Mouse (Mus musculus) intestine, embryonic 15.5 days (tissue): ENCODE data around the gene Hoxd3. TPM values are rescaled to one million over a fixed set of nuclear protein-coding genes. Genes with fewer than 3 reads are reported as not detected.

Experiments used
- ATAC-seq: fragments of 200-750 bp; cut with Nextera tagmentation; 2 replicates; pipeline ENCODE4 v1.8.0; 2017; ENCODE audit warnings: moderate TSS enrichment, moderate library complexity
- H3K27ac ChIP-seq: fragments of 300-500 bp; sonication (generic); 2 replicates; pipeline ENCODE4 v1.5.1; 2015; ENCODE audit warnings: mild to moderate bottlenecking, inconsistent platforms
- H3K27me3 ChIP-seq: fragments of 300-500 bp; sonication (generic); replicated peaks from 2 replicates; pipeline ENCODE4 v1.6.1; 2015; ENCODE audit warnings: inconsistent platforms
- H3K36me3 ChIP-seq: fragments of 300-500 bp; sonication (generic); 2 replicates; pipeline ENCODE4 v1.6.1; 2015; ENCODE audit warnings: inconsistent platforms
- H3K4me1 ChIP-seq: fragments of 300-500 bp; sonication (generic); replicated peaks from 2 replicates; pipeline ENCODE4 v1.6.1; 2015; ENCODE audit warnings: inconsistent platforms
- H3K4me2 ChIP-seq: fragments of 300-500 bp; sonication (generic); replicated peaks from 2 replicates; pipeline ENCODE4 v1.6.1; 2015; ENCODE audit warnings: mild to moderate bottlenecking, inconsistent platforms
- H3K4me3 ChIP-seq: fragments of 300-500 bp; sonication (generic); replicated peaks from 2 replicates; pipeline ENCODE4 v1.5.1; 2015; ENCODE audit warnings: inconsistent platforms
- H3K9ac ChIP-seq: fragments of 300-500 bp; sonication (generic); 2 replicates; pipeline ENCODE4 v1.6.1; 2015; ENCODE audit warnings: inconsistent platforms
- H3K9me3 ChIP-seq: fragments of 300-500 bp; sonication (generic); 2 replicates; pipeline ENCODE4 v1.6.1; 2016; ENCODE audit warnings: inconsistent platforms
- WGBS: fragments of 180-500 bp; shearing (Covaris S2); methylation state at CpG from one replicate; pipeline ENCODE4 v1.1.7; 2015; 5-methylcytosine and 5-hydroxymethylcytosine counted together
- polyA plus RNA-seq: library from polyadenylated mRNA; unstranded; fragments of >200 nt; fragmentation: Nextera tagmentation; extraction: Ambion mirVana; gene quantifications from 2 replicates; pipeline ENCODE4 v1.2.1, GENCODE M21; 2015

Gene Hoxd3
- polyA plus RNA-seq, 1 experiment from 2014 or later = 19.2 TPM

DNA sequence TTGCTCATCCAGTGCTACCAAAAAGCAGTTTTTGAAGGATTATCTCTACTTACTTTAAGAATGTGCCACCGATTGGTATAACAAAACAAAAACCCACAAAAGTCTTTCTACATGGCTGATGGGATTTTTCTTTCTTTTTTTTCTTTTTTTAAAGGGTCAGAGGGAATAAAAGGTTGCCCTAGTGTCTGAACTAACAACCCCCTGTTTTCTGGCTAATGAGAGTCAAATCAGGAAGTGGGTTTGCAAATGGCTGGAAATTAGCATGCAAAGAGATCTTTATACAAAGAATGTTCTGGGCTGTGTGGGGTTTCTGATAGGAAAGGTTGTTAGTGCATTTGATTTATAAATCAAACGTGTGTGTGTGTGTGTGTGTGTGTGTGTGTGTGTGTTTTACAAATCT is 8.7 kb downstream of the Hoxd3 start:
- Histone ChIP-seq H3K36me3 (no peaks in the 10 kb centered on the region), H3K27me3 (peaks cover 45% of the 10 kb centered on the region), H3K9me3 (no peaks in the 10 kb centered on the region), H3K4me2 (no peak overlapping the region), H3K27ac (no peak overlapping the region), H3K9ac (no peak overlapping the region), H3K4me1 (peaks cover 16% of the 10 kb centered on the region), H3K4me3 (no peak overlapping the region)
- no peak for ATAC-seq
- WGBS = 39% methylated on average over 2 of the region's 2 CpGs

DNA sequence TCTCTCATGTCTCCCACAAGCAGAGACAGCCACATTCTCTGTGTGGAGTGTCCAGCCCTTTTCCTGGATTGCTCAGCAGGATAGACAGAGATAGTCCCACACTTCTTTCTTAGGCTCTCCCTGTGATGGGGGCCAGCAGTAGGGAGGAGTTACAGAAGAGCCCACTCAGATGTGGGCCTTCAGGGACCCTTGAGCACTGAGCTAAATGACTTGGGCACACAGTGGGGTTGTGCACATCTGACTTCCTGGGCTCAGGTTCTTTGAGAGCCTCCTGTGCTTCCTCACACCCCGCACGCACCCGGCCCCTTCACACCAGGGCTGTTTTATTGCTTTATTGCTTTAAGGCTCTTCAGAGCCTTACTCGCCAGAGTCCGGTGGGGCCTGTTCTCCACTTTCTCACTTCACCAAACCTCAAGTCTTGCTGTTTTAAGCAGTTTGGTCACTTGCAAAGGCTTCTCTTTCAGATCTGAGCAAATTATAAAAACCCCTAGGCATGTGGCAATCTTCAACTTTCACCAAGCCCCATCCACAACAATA is 9.3 kb downstream of the Hoxd3 start:
- ATAC-seq = peak; percentile 74
- no peak overlapping the region for H3K9ac ChIP-seq
- H3K27ac ChIP-seq = no peak overlapping the region
- 27% methylated on average over 5 of the region's 5 CpGs for WGBS
- H3K4me2 ChIP-seq = peak overlapping the region; percentile 10; the same call in 1 of the 2 replicates
- H3K9me3 ChIP-seq = no peaks in the 10 kb centered on the region
- H3K4me1 ChIP-seq = peaks cover 16% of the 10 kb centered on the region
- H3K27me3 ChIP-seq = peaks cover 50% of the 10 kb centered on the region
- H3K36me3 ChIP-seq = no peaks in the 10 kb centered on the region
- H3K4me3 ChIP-seq = no peak overlapping the region

DNA sequence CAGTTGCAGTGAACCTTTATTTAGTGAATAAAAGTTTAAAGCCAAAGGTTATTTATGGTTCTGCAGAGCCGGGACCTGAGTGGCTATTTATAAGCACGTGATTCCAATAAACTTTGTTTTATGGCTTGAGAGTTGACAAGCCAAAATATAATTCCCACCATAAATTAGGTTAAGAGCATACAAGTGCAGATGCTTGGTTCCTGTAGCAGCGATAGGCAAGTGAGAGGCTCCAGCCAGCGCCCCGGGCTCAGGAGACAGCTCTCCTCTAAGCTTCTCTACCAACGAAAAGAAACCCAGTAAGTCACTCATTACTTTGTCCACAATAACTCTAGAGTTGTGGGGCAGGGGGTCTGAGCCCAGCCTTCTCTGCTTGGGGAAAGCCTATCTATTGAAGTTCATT is 10.2 kb downstream of the Hoxd3 start:
- H3K9me3 ChIP-seq = no peaks in the 10 kb centered on the region
- H3K27ac ChIP-seq = no peak overlapping the region
- peak; percentile 26; the same call in 1 of the 2 replicates for ATAC-seq
- peaks cover 53% of the 10 kb centered on the region for H3K27me3 ChIP-seq
- peaks cover 16% of the 10 kb centered on the region for H3K4me1 ChIP-seq
- no peak overlapping the region for H3K4me3 ChIP-seq
- WGBS = 10% methylated on average over 6 of the region's 6 CpGs
- H3K36me3 ChIP-seq = no peaks in the 10 kb centered on the region
- no peak overlapping the region for H3K9ac ChIP-seq
- peak overlapping the region; percentile 24; the same call in 1 of the 2 replicates for H3K4me2 ChIP-seq

DNA sequence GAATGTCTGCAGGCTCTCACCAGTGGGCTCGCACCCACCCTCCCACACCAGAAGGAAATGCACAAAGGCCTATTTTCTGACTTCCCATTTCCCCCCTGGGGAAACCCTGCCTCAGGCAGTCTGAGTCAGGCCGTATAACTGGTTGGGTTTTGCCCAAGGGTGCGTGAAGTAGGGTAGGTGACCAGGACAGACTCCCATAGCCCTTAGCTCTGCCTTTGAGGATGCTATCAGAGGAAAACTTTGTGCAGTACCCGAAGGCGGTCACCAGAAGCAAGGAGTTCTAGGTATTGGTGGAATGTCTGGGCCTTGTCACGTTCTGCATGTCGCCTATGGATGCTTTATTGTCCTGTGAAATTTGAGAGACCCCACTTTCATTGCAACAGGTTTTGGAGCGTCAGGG is 11.2 kb downstream of the Hoxd3 start:
- ATAC-seq = no peak
- H3K4me2 ChIP-seq = peak overlapping the region; percentile 33
- H3K27me3 ChIP-seq = peaks cover 64% of the 10 kb centered on the region
- no peaks in the 10 kb centered on the region for H3K36me3 ChIP-seq
- WGBS = 48% methylated on average over 8 of the region's 8 CpGs
- H3K4me1 ChIP-seq = peaks cover 22% of the 10 kb centered on the region
- H3K9ac ChIP-seq = no peak overlapping the region
- H3K9me3 ChIP-seq = no peaks in the 10 kb centered on the region
- no peak overlapping the region for H3K27ac ChIP-seq
- no peak overlapping the region for H3K4me3 ChIP-seq

DNA sequence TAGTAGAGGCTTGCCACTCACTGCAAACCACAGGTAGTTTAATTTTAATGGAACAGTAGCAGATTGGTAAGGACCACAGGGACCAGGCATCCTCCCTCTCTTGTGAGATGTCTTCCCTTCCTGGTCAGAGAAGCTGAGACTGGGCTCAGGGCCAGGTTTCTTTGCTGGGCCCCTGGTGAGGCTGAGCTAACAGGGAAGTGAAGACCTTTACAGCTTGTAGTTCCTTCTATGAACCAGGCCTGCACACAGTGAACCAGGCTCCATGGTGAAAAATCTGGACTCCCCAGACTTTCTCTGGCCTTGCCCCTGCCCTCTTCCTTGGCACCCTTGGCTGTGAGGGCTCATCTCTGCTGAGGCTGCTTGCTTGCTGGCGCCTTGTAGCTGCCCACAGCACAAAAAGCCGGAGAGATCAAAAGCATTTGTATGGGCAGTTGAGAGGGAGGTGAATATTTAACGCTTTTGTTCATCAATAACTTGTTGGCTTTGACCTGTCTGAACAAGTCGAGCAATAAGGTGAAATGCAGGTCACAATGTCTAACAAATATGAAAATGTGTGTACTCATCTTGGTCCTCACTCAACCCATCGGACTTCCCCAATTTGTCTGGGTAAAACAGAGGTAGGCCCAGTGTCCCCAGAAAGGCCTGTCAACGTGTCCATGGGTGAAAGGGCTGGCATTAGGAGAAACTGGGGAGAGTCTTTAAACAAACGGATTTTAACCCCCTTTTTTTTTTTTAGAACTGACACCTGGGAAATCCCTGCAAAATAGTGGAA is 12.7 kb downstream of the Hoxd3 start:
- ATAC-seq = peak; percentile 43
- Histone ChIP-seq H3K9ac (no peak overlapping the region), H3K9me3 (no peaks in the 10 kb centered on the region), H3K27me3 (peaks cover 69% of the 10 kb centered on the region), H3K27ac (no peak overlapping the region), H3K4me3 (no peak overlapping the region), H3K36me3 (no peaks in the 10 kb centered on the region), H3K4me2 (0 out of 2 replicates have a peak overlapping the region, but pooled peaks have one; percentile 23), H3K4me1 (peaks cover 22% of the 10 kb centered on the region)
- 53% methylated on average over 7 of the region's 7 CpGs for WGBS

DNA sequence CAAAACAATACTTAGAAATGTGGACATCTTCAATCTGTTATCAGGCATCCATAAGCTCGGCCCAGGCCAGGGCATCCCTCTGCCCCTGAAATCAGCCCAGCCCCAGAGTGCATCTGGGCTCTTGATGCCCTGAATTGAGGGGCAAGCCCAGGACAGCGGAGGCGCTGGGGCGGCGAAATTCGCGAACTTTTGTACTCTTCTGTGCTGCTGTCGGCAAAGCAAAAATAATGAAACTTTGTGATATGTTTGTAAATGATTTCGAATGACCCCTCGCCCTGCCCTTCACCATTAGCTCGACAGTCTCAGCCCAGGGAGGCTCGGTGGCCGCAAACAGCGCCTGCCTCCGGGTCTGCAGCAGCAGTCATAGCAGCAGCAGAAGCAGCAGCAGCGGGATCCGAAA is 13.4 kb downstream of the Hoxd3 start:
- Histone ChIP-seq H3K27me3 (peaks cover 65% of the 10 kb centered on the region), H3K4me1 (peaks cover 22% of the 10 kb centered on the region), H3K4me2 (no peak overlapping the region), H3K4me3 (no peak overlapping the region), H3K36me3 (no peaks in the 10 kb centered on the region), H3K9me3 (no peaks in the 10 kb centered on the region), H3K9ac (no peak overlapping the region), H3K27ac (no peak overlapping the region)
- no peak for ATAC-seq
- 41% methylated on average over 17 of the region's 17 CpGs for WGBS

DNA sequence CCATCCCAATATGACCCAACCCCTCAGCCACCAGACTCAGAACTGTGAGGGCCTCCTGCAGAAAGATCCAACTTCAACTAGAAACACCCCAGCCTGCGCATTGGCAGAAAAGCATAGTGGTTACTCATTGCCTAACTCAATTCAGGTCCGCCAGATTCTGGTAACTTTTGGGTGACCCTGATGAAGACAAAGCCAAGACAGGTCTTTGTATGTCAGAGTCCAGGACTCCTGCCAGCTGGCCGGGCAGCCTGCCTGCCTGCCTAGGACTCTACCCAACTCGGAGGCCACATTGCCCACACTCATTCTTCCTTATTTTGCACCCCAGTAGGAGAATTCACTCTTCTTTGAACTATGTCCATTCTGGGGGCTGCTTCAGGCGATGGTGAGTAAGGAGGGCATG is 14.8 kb downstream of the Hoxd3 start, which contains the start of gene Gm28230:
Gm28230 (plus strand) TSS at position 178 of the 400 bp plus-strand sequence.
- H3K27ac ChIP-seq = peak within 1 kb of the TSS; percentile 40; the same call in 1 of the 2 replicates
- peak within 1 kb of the TSS; percentile 50 for H3K4me2 ChIP-seq
- peaks cover 73% of the 10 kb centered on the region for H3K27me3 ChIP-seq
- no peak for ATAC-seq
- no peaks in the 10 kb centered on the region for H3K9me3 ChIP-seq
- peak within 1 kb of the TSS; percentile 32 for H3K4me3 ChIP-seq
- WGBS = 50% methylated on average over 5 of the region's 5 CpGs
- no peaks in the 10 kb centered on the region for H3K36me3 ChIP-seq
- peak within 1 kb of the TSS; percentile 37 for H3K9ac ChIP-seq
- H3K4me1 ChIP-seq = peaks cover 22% of the 10 kb centered on the region

DNA sequence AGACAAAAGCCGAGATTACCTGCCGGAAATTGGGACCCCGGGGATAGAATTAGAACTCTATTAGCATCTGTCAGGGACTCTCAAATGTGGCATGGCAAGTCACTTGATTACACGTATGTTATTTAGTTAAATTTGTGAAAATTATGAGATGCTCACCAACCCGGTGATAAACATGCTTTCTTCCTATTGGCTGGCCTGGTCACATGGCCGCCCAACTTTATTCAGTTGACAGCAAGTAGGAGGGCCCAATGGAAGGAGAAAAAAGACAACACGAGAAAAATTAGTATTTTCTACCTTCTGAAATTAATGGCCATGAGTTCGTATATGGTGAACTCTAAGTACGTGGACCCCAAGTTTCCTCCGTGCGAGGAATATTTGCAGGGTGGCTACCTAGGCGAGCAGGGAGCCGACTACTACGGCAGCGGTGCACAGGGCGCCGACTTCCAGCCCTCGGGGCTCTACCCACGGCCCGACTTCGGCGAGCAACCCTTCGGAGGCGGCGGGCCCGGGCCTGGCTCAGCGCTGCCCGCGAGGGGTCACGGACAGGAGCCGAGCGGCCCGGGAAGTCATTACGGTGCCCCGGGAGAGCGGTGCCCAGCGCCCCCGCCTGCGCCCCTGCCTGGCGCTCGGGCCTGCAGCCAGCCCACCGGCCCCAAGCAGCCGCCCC is 15.4 kb downstream of the Hoxd3 start:
- peak overlapping the region; percentile 37 for H3K9ac ChIP-seq
- ATAC-seq = peak; percentile 22; the same call in 1 of the 2 replicates
- H3K36me3 ChIP-seq = no peaks in the 10 kb centered on the region

DNA sequence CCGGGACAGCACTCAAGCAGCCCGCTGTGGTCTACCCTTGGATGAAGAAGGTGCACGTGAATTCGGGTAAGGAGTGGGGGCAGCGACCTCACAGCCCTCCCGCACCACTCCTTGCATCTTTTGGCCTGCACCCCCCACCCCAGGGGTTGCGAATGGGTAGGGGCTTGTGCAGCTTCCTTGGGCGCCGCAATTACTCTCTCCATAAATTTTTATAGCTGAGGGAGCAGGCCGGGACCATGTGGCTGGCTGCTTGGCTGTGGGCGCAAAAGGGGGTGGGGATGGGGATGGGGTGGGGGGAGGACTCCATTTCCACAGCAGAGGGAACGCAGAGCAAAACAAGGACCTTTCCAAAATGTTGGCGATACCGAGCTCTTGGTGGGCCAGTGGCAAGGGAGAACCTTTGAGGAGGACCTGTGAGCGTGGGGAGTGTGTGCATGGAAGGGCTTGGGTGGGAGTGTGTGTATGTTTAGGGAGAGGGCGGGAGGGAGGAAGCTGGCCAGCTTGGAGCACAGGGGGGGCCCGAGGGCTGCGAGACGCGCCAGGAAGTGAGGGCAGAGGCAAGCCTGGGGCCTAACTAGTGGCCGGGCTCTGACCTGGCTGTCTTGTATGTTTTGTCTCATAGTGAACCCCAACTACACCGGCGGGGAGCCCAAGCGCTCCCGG is 16.0 kb downstream of the Hoxd3 start:
- WGBS = 25% methylated on average over 25 of the region's 25 CpGs
- peak overlapping the region; percentile 37 for H3K9ac ChIP-seq

More for the DNA sequence above, 15.4 kb downstream of the Hoxd3 start:
- Histone ChIP-seq H3K4me1 (peaks cover 19% of the 10 kb centered on the region), H3K27me3 (peaks cover 78% of the 10 kb centered on the region), H3K4me2 (peak overlapping the region; percentile 50), H3K27ac (peak overlapping the region; percentile 40; the same call in 1 of the 2 replicates), H3K4me3 (peak overlapping the region; percentile 32), H3K9me3 (no peaks in the 10 kb centered on the region)
- WGBS = 17% methylated on average over 43 of the region's 43 CpGs

DNA sequence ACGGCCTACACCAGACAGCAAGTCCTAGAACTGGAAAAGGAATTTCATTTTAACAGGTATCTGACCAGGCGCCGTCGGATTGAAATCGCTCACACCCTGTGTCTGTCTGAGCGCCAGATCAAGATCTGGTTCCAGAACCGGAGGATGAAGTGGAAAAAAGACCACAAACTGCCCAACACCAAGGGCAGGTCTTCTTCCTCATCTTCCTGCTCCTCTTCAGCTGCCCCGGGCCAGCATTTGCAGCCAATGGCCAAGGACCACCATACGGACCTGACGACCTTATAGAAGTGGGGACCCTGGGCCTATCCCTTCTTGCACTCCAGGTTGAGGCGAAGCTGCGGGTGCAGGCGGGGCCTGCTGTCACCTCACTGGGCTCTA is 16.6 kb downstream of the Hoxd3 start:
- no peak for ATAC-seq
- 52% methylated on average over 13 of the region's 13 CpGs for WGBS
- Histone ChIP-seq H3K36me3 (no peaks in the 10 kb centered on the region), H3K4me2 (0 out of 2 replicates have a peak overlapping the region, but pooled peaks have one; percentile 50), H3K27me3 (peaks cover 76% of the 10 kb centered on the region), H3K4me3 (peak overlapping the region; percentile 32), H3K27ac (no peak overlapping the region), H3K4me1 (peaks cover 14% of the 10 kb centered on the region), H3K9ac (no peak overlapping the region), H3K9me3 (no peaks in the 10 kb centered on the region)

More for the DNA sequence above, 16.0 kb downstream of the Hoxd3 start:
- Histone ChIP-seq H3K27ac (peak overlapping the region; percentile 40; the same call in 1 of the 2 replicates), H3K9me3 (no peaks in the 10 kb centered on the region), H3K4me2 (peak overlapping the region; percentile 50), H3K4me1 (peaks cover 17% of the 10 kb centered on the region), H3K36me3 (no peaks in the 10 kb centered on the region), H3K4me3 (peak overlapping the region; percentile 32), H3K27me3 (peaks cover 81% of the 10 kb centered on the region)
- peak; percentile 2; the same call in 1 of the 2 replicates for ATAC-seq

DNA sequence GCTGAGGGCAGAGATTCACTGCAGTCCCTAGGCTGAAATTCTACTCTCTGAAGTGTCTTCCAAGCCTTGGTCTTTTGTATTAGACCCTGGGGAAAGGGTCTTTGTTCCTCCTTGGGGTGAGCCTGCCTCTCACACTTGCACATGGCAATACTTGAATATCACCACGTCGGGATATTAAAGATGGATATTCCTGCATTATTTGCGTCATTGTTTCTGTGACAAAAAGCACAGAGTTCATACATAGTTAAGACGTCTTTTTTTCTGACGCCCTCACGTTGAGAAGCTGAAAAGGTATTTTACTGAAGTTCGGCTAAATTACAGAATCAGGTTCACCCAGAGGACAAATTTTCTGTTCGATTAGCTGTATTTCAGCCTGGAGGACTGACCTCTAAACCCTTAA is 18.6 kb downstream of the Hoxd3 start:
- no peak overlapping the region for H3K9ac ChIP-seq
- no peak overlapping the region for H3K4me3 ChIP-seq
- H3K36me3 ChIP-seq = no peaks in the 10 kb centered on the region
- H3K4me1 ChIP-seq = peaks cover 8% of the 10 kb centered on the region; the same call in 1 of the 2 replicates
- ATAC-seq = no peak
- H3K4me2 ChIP-seq = no peak overlapping the region
- no peaks in the 10 kb centered on the region for H3K9me3 ChIP-seq
- H3K27me3 ChIP-seq = peaks cover 68% of the 10 kb centered on the region
- H3K27ac ChIP-seq = no peak overlapping the region
- WGBS = 48% methylated on average over 8 of the region's 8 CpGs

DNA sequence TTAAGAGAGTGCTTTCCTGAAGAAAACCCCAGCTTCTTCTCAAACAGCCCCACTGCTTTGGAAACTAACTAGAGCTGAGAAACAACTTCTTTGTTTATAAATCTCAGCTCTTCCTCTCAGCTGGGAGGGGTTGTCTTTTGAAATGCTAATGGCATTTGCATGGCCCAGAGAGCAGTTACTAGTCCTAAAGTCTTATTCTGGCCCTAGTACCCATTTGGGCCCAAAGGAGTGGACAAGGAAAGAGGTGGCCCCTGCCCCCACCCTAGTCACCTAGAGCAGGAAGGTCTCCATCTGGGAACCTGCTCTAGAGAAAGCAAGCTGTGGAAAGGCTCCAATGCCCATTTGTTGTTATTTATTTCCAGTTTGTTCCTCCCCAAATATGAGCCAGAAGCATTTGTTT is 19.3 kb downstream of the Hoxd3 start:
- Histone ChIP-seq H3K9ac (no peak overlapping the region), H3K27me3 (peaks cover 70% of the 10 kb centered on the region), H3K4me3 (no peak overlapping the region), H3K4me2 (no peak overlapping the region), H3K27ac (no peak overlapping the region), H3K9me3 (no peaks in the 10 kb centered on the region), H3K36me3 (no peaks in the 10 kb centered on the region), H3K4me1 (peaks cover 8% of the 10 kb centered on the region; the same call in 1 of the 2 replicates)
- no peak for ATAC-seq
